Mouse (Mus musculus): ENCODE results near the gene Lcn2.

Gene Lcn2

DNA sequence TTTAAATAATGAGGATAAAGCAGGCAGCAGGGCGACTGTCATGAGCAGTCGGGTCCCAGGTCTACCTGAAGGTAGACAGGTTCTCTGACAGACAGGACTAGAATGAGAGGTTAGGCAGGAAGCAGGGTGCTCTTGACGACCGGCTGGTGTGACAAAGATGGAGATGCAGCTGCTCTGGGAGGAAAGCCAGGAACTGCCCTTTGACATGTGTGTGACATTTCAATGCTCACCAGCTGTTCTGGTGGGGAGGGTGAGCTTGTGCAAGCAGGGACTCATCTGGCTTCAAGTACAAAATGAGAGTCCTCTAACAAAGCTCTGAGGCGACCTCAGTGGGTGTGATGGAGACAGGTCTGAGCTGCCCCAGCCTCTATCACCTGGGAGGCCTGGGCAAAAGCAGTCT, 25.9 kb upstream of the Lcn2 start:
- no peak for DNase-seq (ENCODE audit: low spot score in 2 of 2)

DNA sequence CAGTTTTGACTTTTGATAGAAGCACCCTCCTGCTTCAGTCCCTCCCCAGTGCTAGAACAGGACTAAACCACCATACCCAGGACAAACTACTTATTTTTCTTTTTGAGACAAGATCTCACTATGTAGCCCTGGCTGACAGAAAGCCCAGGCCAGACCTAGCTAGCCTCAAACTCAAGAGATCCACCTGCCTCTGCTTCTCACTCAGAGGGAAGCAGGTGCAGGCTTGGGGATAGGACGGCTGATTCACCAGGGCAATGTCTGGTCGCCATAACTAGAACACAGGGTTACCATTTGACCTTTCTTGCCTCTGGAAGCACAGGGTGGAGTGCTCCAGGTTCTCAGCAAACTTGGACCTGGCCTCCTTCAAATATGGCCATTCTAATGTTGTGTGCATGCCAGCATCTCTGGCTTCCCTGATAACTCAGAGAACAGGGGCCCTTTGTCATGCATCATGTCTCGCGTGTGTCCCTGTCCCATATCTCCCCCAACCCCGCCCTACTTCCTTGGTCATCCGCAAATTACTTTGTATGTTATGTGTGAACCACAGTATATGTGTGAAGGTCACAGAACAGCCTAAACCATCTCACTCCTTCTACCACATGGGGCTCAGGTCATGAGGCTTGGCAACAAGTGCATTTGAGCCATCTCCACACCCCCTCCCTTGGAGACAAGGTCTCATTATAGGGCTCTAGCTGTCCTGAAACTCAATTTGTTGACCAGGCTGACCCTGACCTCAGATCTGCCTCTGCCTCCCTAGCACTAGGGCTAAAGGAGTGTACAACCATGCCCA, 24.9 kb upstream of the Lcn2 start:
- DNase-seq (ENCODE audit: low spot score in 2 of 2) = no peak

DNA sequence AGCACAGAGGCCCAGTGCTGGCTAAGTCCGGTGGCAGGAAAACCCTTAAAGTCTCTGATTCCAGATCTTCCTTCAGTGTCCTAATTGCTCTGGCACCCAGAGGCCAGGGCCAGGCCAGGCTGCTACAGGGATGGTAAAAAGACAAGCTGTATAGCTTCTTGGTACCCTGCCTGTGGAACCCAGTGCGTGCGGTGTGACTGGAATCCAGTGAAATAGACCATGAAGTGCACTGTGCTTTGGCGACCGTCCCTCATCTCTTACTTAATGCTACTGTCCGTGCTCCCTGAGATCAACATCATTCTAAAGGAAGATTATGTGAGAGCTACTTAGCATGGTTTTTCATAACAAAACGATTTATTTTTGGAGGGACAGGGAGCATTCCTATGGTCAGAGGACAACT, 23.4 kb upstream of the Lcn2 start:
- no peak for DNase-seq (ENCODE audit: low spot score in 2 of 2)

DNA sequence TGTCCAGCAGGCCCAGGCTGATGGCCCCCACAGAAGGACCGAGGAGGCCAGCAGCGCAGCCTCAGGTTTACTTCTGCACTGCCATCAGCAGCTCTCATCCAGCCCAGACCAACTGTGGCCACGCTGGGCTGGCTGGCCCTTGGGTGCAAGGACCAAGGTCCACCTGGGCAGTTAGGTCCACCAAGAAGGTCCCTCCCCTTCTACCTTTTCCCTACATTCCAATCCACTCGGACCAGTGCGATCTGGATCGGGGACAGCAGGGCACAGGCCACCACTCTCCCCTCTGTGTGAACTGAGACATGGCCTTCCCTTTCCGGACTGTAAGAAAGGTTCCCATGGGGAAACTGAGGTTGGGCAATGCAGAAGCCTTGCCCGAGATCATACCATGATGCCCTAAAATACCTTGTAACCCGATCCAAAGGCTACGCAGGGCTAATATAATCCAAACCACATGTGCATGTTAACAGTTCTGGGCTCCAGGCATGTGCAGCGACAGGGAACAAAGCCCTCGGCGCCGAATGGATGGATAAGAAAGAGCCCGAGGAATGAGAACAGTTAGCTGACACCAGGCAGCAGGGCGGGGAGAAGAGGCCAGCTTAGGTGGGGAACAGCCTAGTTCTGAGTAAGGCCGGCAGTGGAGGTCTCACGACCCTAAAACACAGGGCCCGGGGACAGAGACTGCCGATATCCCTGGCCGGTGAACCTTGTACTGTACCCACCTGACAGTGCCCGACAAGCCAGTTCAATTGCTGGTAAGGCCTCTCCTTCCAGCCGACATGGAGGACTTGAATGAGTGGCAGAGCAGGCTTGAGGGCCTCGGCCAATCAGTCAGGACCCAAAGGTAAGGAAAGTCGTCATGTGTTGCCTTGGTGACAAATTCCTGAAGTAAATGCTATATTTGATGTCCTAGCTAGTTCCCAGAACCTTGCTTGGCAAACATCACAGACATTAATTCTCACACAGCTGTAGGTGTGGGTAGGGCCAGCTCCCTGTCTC, 20.7 kb upstream of the Lcn2 start:
- DNase-seq (ENCODE audit: low spot score in 2 of 2) = no peak

DNA sequence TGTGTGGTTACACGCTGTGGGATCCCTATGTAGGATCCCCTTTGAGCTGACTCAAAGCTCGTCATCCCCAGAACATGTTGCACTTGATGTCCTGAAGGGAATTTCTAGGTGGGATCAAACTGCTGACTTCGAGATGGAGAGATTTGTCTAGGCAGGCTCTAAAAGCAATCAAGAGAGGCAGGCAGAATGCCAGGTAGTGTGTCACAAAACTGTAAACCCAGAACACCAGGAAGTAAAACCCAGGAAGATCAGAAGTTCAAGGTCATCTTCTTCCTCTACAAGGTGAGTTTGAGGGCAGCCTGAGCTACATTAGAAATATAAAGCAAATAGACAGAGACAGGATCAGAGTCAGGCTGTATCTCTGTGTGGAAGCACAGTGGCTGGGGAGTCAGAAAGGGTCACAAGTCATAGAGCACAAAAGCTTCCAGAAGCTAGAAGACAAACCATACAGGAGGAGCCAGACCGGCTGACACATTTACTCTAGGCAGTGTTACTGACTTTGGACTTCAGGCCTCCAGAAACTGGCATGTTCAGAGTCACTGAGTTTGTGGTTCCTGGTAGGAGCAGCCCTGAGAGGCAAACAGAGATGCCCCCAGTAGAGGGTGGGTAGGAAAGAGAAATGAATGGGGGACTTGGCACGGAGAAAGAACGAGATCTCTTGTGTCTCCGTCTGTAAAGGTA, 19.2 kb upstream of the Lcn2 start:
- DNase-seq (ENCODE audit: low spot score in 2 of 2) = no peak

DNA sequence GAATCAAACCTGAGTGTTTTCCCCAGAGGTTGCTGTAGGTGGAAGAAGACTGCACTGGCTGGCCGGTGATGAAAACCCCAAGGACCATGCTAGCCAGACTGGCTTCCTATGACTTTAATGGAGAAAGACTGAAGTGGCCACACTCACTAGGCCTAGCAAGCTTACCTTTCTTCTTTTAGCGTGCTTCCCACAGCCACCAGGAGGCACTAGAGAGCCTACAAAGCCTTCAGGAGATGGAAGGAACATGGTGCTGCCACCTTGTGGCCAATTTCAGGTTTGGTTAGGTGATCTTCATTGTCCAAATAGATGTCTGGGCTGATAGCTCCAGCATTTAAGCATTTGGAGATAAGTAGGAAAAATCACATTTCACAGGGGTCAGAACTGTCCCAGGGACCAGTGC, 16.6 kb upstream of the Lcn2 start:
- peak; percentile 93 to 95 for DNase-seq (ENCODE audit: low spot score in 2 of 2)

DNA sequence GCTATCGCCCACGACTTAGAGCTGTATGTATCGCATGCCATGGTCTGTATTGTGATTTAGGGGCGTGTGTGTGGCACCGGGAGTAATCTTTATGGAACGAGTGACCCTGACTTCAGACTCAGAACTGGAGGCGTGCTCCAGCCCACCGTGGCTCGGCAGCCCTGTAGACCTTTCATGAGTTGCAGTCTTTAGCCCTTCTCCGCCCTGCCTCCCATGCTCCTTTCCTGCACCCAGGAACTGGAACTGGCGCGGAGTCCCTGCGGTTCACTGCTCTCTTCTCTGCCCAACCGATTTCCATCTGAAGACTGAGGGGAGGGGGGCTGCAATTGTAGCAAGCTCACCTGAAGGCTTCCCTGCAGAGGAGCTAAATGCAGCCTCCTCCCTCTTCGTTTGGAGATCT, 8.6 kb upstream of the Lcn2 start:
- DNase-seq (ENCODE audit: low spot score in 2 of 2) = no peak

DNA sequence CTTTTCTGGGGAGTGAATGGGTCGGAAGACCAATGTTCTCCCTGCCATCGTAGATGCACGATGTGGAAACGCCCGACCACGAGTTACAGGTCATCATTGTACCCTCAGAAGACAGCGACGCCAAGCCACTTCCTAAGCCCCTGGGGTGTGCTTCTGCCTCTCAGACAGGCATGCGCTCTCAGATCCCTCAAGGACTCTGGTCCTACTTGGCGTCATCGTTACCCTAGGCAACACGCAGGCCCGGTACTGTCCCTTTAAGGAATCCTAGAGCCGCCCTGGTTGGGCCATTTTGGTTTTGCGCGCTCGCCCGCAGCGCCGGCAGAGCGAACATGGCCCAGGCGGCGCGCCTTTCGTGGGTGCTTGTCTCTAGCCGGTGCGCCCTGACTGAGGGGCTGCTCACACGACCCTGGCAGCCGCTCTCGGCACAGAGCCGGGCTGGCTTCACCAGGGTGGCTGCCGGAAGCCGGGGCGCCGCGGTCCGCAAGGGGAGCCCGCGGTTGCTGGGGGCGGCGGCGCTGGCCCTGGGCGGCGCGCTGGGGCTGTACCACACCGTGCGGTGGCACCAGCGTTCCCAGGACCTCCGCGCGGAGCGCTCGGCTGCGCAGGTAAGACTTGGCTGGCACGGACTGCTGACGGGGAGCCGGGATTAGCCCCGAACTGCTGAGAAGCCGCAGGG, 8.0 kb upstream of the Lcn2 start:
- peak; percentile 70 to 81 for DNase-seq (ENCODE audit: low spot score in 2 of 2)

DNA sequence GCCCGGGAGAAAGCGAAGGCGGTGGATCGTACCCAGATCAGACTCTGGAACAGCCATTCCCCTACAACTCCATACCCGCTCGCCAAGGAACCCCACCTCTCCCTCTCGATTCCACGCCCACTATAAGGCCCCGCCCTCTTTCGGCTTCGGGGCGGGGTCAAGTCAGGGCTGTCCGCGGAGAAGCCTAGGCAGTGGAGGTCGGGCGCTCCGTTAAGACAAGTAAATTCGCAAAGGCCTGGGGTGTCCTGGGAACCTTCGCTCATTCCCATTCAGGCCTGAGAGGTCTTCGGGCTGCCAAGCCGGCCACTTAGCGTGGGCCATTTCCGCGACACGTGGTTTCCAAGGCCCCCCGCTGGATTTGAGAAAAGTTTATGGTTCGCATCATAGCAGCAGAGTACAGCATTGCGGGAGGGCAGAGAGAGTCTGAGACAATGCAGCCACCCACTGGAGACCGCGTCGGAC, 7.5 kb upstream of the Lcn2 start, which contains the start of gene Ptges2:
Ptges2 (plus strand) TSS at position 413 of the 462 bp plus-strand sequence.
- DNase-seq (ENCODE audit: low spot score in 2 of 2) = peak; percentile 54 to 83

DNA sequence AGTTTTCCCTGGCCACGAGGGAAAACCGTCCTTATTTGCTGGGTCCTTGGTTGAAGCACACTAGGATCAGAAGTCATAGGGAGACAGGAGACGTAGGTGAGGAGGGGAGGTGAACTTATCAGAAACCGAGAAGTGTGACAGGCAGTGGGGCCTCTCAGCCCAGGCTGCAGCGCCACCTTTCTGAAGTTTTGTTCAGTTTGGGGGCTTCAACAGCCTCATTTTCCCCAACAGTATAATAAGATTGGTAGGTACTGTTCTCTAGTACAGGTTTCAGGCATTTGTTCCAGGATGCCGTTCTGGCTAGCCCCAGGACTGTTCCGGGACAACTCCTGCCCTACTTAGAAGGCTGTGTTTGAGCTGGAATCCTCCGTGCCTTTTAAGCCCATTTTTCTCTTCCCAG, 6.9 kb upstream of the Lcn2 start:
- DNase-seq (ENCODE audit: low spot score in 2 of 2) = peak in 1 of 2 experiments; percentile 28

DNA sequence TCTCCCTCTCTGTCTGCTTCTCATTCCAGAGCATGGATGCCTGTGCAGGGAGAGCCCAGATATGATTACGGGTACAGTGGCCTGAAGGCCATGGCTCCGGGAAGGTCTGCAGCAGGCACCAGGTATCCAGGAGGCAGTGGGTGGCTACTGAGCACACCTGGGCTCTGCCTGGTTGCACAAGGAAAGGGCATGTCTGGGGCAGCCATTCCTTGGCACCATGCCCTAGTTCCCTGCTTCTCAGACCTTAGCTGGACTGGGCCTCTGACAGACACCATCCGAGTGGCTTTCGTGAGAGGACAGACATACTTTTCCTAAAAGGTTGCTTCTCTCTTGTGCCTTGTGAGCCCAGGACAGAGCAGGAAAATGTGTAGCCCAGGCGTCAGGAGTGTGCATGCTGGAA, 4.0 kb upstream of the Lcn2 start:
- no peak for DNase-seq (ENCODE audit: low spot score in 2 of 2)

DNA sequence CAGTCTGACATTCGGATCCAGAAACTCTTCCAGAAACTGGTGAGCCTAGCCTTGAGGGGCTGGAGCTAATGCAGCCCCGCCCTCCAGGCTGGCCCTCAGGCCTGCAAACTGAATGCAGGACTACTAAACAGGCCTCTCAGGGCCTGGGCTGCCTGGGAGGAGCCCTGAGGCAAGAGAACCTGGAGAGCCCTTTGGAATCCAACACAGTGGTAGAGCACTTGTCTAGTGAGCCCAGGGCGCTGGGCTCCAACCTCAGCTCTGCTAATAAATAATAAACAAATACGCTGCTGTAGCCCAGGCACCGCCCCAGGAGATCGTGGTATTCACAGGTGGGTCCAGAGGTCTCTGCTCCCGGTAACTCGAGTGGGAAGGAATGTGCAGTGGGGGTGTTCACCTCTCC, 2.8 kb upstream of the Lcn2 start:
- no peak for DNase-seq (ENCODE audit: low spot score in 2 of 2)

DNA sequence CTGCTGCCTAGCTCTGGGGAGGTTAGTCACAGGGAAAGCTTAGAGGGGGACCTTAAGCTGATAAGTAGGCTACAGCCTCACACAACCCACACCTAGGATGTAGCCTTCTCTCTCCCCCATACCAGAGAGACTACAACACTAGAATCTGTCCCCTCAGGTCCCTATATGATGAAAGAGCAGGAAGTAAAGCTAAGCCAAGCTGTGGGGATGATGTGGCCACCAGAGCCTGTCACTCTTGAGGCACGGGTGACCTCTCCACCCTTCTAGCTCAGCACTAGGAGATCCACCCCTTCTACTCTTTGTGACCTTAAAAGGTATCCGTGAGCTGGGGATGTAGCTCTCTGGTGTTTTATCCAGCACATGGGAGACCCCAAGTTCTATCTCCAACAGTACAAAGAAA, 1.1 kb upstream of the Lcn2 start:
- DNase-seq (ENCODE audit: low spot score in 2 of 2) = no peak

DNA sequence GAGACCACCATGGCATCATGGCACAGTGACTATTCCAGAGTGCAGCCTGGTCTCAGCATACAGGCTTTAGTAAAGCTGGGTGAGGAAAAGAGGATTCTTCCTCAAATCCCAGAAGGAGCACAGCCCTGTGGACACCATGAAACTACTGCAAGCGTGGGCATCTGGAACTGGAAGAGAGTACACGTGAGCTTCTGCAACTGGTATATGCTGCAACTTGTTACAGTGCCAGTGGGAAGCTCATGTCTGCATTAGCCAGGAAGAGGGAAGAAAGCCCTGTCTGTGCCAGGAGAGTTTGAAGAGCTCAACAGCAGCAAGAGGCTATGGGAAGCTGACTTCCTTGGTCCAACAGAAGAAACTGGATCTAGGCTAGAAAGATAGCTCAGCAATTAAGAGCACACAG, 5.4 kb downstream of the Lcn2 start:
- DNase-seq (ENCODE audit: low spot score in 2 of 2) = no peak

DNA sequence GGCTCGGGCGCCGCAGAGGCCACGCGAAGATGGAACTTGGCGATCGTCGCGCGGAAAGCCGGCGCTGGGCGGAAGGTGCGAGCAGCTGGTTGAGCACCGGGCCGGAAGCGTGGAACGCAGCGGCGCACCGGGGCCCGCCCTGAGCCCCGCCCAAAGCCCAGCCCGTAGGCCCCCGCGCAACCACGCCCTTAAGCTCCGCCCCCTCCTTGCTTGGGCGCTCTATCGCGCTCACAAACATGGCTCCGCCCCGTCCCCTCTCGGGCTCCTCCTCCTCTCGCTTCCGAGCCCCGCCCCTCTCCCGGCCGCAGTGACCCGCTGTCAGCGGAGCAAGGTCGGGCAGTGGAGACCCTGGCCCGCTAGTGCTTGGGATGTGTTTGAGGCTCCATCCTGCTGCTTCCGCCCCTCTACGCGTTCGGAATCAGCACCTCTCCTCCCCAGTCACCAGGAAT, 6.3 kb downstream of the Lcn2 start, which contains the start of gene 1110008P14Rik:
1110008P14Rik (minus strand) TSS at position 164 of the 449 bp plus-strand sequence.
- peak; percentile 71 to 86 for DNase-seq (ENCODE audit: low spot score in 2 of 2)

DNA sequence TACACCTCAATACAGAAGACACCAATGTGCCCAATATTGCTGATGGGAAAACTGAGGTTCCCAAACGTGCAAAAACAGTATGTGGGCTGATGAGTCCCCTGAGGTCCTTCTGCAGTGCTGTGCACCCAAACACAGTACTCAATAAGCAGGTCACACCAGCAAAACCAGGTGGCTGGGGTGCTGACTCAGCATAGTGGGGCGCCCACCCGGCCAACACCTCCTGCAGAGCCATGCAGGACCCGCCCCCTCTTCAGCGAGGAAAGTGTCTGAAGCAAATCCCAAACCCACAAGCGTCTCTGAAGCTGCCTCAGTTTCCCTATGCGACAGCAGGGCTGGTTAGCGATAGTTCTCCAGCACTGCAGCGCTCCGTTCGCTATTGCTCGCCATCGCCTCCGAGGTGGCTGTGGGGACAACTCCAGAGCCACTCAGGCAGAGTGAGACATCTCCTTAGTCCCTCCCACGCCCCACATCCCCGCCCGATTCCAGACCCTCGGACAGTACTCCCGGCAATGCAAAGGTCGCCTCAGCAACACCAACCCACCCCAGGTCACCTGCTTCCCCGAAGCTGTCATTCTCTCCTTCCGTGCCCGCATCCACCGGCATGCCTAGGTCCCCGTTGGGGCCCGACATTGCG, 6.8 kb downstream of the Lcn2 start:
- peak; percentile 41 to 50 for DNase-seq (ENCODE audit: low spot score in 2 of 2)

DNA sequence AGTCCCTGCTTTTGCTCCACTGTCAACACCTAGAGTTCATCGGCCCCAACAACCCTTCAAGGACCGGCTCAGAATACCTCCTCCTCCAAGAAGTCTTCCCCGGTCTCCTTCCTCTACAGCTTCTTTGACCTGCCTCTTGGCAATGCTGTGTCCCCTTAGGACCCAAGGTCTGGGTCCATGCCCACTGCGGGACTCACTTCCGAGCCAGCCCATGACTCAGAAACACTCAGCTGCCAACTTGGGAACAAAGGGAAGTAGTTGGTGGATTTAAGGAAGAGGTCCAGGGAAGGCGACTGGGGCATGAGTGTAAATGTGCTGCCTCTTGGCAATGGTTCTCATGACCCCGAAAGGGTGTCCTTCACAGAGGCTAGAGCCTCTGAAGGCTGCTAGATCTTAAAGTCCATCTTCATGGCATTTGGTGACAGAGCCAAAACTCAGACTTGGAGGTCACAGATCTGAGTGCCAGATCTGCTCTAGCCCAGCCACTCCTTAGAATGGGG, 8.0 kb downstream of the Lcn2 start:
- no peak for DNase-seq (ENCODE audit: low spot score in 2 of 2)

DNA sequence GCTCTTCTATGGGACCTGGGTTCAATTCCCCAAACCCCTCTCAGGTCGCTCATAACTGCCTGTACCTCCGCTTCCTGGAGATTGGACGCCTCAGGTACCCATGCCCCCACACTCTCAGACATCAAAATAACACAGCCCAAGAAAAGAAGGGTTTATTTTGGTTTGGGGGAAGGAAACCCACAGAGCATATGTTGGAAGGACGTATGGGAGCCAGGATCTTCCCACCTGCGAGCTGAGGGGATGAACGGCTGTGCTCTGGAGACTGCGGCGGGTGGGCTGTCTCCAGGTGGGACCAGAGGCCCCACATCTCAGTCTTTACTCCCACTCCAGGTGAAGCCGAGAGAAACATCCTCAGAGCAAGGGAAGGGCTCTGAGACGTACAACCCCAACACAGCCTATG, 11.1 kb downstream of the Lcn2 start:
- no peak for DNase-seq (ENCODE audit: low spot score in 2 of 2)

DNA sequence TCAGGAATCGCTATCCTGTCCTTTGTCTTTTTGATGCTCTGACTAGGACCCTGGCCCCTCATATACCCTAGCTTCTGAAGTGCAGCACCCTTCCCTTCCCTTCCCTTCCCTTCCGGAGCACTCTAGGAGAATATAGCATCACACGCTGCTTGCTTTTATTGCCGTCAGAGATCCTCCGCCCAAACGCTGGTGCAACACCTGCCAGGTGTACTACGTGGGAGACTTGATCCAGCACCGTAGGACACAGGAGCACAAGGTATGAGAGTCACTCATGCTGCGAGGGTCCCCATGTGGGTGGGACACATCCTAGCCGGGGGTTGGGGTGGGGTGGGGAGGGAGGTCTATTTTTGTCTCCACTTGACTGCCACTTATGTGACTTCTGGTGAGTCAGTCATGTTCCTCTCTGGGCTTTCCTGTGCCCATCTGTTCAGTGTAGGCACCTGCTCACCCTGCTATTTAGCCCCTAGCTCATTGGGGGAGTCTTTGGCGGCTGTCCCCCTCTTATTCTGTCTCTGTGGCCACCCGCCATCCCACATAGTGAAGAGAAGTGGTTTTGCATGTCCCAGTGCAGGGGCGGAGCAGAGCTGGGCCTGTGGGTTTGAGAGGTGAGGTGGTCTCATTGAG, 12.6 kb downstream of the Lcn2 start:
- DNase-seq (ENCODE audit: low spot score in 2 of 2) = no peak

DNA sequence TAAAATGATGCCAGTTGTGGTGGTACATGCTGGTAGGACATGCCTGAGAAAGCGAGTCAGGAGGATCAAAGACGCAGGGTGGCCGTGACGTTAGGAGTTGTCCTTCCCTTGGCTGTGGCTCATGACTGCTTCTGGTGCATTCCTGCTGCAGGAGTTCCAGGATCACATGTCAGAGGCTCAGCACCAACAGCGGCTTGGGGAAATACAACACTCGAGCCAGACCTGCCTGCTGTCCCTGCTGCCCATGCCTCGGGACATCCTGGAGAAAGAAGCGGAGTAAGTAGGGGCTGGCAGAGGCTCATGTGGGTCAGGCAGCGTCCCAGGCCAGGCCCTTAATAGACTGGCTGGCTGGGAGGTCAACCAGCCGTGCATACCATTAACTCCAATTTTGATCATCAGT, 13.9 kb downstream of the Lcn2 start:
- no peak for DNase-seq (ENCODE audit: low spot score in 2 of 2)

Measured in cerebellum, postnatal 4 days (tissue).